Mouse (Mus musculus) left cerebral cortex, postnatal 4 days (tissue): ENCODE results near the gene Fa2h. TPM values are rescaled to one million over a fixed set of nuclear protein-coding genes. Genes with fewer than 3 reads are reported as not detected.

Experiments
- DNase-seq: peaks from one replicate; pipeline ENCODE4 v3.0.0-alpha.2; 2022
- intact Hi-C: fragments of 180-260 bp; cut with DNase I; formaldehyde crosslinking; loops from one replicate; pipeline ENCODE4 v1.15.1; 2025
- total RNA-seq, 2 experiments: library from RNA; stranded (reverse); gene quantifications; 2 replicates each; pipeline ENCODE4 v1.2.3; 2021

Fa2h gene
- total RNA-seq, 2 experiments from 2014 or later = 0.62 to 1.1 TPM

DNA sequence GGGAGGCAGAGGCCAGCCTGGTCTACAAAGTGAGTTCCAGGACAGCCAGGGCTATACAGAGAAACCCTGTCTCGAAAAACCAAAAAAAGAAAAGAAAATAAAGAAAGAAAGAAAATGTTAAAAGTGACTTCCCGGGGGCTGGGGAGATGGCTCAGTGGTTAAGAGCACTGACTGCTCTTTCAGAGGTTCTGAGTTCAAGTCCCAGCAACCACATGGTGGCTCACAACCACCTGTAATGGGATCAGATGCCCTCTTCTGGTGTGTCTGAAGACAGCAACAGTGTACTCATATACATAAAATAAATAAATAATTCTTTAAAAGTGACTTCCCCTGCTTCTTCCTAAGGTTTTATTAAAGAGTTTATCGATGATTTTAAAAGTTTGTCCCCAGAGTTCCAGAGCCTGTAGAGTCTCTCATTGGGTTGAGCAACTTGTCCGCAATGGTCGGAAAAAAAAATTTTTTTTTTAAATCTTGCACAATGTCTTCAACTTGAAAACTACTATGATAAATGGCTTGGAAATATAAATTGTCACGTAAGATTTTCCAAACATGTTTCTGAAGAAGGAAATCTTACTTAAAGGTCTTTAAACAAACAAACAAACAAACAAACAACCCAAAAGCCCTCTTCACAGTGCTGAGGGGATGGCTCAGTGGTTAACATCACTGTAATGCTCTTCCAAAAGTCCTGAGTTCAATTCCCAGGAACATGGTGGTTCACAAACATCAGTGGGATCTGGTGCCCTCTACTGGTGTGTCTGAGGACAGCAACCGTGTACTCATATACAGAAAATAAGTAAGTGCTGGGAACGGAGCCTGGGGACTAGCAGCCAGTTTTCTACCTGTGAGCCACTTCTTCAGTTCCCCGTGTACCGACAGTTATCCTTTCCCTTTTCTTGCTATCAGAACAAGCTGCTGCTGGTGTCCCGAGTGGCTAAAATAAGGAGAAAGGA, 92.8 kb downstream of the Fa2h start:
- intact Hi-C loops = no loop called here
- DNase-seq = no peak

DNA sequence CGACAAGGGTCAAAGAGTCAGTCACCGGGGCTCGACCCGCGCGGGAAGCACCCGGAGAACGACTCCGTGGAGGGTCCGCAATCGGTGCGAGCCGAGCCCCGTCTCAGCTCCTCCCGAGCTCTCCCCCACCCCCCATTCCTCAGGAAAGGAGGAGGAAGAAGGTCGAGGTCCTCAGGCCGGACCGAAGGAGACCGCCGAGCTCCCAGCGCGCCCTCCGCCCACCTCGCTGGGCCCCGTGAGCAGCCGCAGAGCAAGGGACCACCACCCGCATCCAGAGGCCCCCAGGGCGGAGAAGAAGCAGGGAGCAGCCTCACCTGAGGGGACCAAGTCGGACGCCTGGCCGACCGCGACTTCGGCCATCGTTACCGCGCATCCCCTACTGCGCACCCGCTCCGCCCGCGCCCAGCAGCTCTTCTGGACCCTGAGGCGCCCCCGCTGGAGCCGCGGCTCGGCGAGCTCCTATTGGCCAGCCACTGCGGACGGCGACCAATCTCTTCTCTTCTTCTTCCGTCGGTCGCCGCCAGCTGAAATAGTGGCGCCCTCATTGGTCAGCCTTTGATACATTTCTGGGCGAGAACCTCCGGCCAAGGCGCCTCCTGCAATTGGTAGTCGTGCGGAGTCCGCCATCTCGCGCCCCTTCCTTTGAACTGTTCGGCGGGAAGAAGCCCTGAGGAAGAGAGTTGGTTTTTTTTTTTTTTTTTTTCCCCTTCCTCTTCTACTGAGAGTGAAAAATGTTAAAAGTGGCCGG, 93.6 kb downstream of the Fa2h start, which contains the start of gene Rfwd3:
Gene Rfwd3 (minus strand): TSS at position 402 of the 748 bp plus-strand sequence.
- peak; percentile 98 for DNase-seq
- intact Hi-C loops = no loop called here

DNA sequence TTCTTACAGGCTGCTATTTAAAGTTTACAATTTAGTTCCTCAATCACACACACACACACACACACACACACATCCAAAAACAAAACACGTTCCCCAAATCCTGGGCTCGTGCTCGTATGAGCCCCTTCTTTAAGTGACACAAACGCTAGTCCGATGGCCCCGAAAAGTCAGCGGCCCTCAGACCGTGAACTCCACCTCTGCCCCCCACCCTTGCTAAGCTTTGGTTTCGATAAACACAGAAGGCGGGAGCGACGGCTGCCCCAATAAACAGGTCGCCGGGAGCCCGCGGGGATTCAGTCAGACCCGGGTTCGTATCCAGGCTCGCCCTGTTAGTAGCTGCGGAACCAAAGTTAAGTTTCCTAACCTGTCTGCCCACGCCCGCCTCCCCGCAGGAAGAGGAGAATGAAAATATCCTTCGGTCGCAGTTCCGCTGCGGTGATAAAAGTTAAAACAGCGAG, 94.2 kb downstream of the Fa2h start:
- intact Hi-C loops = no loop called here
- DNase-seq = peak; percentile 36

DNA sequence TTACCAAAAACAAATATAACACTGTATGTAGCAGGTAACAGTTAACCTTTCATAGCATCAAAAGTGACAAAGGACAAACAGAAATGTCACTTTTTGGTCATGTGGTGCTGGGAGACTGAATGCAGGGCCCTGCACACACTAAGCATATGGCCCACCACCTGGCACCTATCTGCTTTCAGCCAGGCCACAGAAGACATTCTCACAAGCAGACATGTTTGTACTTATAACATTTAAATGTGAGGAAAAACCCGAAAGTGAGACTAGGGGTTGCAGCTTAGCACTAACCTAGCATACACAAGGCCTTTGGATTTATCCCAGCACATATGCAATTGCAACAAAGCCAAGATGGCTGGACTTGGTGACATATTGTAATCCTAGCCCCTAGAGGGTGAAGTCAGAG, 95.6 kb downstream of the Fa2h start:
- intact Hi-C loops = no loop called here

More for the DNA sequence above, 95.6 kb downstream of the Fa2h start:
- DNase-seq = peak; percentile 24

Other genes starting within 250 kb of the Fa2h start
- 100 to 1,000 TPM; 107 to 114 TPM for gene Glg1, start 134.6 kb downstream of the Fa2h start, total RNA-seq
- 10 to 100 TPM; 18.2 to 18.7 TPM for gene Rfwd3, start 93.6 kb downstream of the Fa2h start, total RNA-seq
- gene Mlkl, start 55.6 kb downstream of the Fa2h start, total RNA-seq = under 1 TPM; 0.34 to 0.46 TPM
- gene Wdr59, start 128.3 kb upstream of the Fa2h start, total RNA-seq = 10 to 100 TPM; 23.9 to 25.5 TPM
- 100 to 1,000 TPM; 191 to 204 TPM for gene Znrf1, start 142.3 kb upstream of the Fa2h start, total RNA-seq
- gene Ldhd, start 236.6 kb upstream of the Fa2h start, total RNA-seq = 1 to 10 TPM in 1 of 2 experiments, under 1 TPM in 1; 0.54 to 1.1 TPM
- 10 to 100 TPM; 23.0 to 25.0 TPM for gene Zfp1, start 249.6 kb upstream of the Fa2h start, total RNA-seq